Mouse (Mus musculus): ENCODE measurements around the gene Elmo1.

Gene Elmo1

DNA sequence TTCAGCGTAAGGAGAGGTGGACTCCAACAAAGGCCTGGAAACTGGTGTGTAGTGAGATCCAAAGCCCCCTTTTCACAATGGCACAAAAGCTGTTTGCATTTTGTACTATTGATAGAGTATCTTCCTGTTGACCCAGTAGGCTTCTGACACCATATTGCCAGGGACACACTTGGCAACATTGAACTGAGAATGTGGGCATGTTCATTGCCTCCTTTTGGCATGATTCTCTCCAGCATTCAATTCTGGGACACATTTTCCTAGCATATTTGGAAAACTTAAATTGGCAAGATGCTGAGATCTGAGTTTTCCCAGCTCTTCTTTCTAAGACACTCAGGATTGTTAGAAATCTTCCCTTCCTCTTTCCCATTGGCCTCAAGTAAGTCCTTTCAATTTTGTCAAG is 377.0 kb downstream of the Elmo1 start:
- DNase-seq (ENCODE audit: low read depth, low spot score) = no peak

DNA sequence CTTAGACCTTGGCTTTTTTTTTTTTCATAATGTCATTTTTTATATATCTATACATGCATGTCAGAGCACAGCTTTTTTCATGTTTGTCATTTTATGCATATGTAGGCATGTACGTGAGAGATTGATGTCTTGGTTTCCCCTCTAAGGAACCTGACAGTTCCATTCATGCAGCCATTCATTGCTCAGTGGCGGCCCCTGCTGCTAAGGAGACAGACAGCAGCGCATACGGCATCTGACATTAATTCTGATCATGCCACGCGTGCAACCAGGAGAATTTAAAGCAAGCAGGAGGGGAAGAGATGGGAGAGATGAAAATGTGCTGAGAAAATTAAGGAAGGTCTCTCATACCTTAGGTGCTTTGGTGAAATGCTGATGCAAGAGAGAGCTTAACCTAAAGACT is 381.3 kb downstream of the Elmo1 start:
- peak; percentile 44 for DNase-seq (ENCODE audit: low read depth, low spot score)

DNA sequence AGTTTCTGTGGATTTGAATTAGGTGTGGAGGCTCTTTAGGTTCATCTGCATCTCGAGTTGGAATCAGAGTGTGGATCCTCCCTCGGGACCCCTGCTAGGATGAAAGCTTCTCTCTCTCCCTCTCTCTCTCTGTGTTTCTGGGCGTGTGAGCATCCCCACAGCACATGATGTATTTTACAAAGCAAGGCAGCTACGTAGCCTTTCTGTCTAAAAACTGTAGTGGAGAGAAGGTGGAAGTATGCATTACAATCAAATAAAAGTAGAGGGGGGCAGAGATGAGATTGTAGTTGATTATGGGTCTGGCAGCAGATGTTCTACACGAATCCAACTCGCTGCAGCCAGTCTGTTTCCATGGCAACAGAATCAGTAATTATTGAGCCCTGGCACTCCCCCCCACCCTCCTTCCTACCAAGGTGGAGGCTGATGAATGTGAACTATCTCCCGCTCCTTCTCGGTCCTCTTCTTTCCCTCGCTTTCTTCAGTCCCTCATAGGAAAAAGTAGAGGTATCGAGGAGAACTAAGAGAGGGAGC is 382.0 kb downstream of the Elmo1 start:
- no peak for DNase-seq (ENCODE audit: low read depth, low spot score)

DNA sequence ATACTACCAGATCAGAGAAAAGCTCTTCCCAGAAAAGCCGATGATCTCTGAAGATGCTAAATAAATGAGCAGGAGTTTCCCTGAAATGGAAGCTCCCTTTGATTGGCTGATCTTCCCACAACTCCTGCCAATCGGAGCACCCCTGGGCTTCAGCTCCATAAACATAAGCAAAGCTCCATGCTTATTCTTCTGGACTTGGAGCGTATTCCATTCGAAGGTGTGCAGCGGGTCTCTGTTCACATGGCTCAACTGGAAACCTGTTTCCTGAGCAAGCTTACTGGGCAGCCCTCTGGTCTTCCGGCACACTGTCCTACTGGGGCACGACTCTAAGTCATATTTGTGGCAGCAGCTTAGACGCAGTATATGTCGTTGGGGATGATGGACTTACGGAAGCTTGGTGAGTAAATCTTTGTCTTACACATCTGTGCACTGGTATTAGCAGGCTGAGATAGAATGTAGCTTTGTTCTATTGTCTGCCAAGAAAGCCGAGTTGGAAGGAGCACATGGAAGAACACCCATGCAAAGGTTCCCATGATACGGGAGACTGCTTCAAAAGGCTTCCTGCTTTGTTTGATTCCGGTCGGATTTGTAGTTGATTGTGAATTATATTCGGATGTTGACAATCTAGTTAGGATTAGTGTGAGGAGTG is 382.6 kb downstream of the Elmo1 start:
- no peak for DNase-seq (ENCODE audit: low read depth, low spot score)

DNA sequence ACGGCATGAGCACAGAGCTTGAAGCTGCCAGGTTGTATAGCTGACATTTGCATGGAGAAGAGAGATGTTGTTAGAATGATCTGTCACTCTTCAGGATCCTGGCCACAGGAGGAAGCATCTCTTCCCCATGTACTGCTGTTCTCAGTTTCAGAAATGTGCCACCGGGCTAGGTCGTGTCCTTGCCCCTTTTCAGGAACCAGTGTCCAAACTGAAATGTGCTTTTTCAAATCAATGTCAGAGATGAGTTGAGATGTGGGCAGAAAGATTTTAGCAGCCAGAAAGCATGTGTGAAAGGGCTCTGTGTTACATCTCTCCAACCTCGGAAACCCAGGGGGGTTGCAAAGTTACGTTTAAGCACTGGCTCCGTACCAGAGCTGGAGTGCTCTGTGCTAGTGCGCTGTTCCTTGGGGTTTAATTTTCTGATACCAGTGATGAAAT is 383.3 kb downstream of the Elmo1 start:
- no peak for DNase-seq (ENCODE audit: low read depth, low spot score)

DNA sequence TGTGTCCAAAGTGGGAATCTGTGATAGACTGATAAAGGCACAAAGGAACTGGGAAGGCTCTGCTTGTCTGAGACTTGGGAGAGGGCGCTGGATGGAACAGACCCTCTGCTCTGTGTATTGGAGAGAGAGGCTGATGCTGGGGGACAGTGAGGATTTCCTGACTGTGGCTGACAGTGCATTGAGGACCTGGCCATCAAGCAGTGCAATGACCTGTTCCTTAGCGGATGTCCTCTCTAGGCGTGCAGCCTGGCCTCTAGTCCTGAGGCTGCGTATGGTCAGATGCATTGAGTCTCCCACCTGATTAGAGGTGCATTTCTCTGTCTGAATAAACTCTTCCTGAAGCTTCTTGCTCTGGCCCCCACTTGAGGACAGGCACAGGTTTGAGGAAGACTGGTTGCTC is 384.2 kb downstream of the Elmo1 start:
- DNase-seq (ENCODE audit: low read depth, low spot score) = no peak

DNA sequence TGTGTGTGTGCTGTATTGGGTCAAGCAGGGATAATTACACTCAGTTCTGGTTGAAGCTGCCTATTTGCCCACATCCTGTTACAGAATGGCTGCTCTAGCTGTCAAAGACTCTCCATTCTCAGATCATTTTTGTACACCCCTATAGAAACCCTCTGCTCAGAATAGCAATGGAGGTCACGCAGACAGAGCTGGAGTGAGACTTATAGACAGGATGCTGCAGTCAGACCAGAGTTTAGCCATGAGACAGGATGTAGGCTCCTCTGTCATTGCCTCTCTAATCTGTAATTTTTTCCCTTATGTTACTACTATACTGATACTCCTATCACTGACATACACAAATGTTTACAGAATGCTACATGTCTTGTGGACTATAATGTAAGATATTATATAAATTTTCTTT is 391.4 kb downstream of the Elmo1 start:
- DNase-seq (ENCODE audit: low read depth, low spot score) = no peak

DNA sequence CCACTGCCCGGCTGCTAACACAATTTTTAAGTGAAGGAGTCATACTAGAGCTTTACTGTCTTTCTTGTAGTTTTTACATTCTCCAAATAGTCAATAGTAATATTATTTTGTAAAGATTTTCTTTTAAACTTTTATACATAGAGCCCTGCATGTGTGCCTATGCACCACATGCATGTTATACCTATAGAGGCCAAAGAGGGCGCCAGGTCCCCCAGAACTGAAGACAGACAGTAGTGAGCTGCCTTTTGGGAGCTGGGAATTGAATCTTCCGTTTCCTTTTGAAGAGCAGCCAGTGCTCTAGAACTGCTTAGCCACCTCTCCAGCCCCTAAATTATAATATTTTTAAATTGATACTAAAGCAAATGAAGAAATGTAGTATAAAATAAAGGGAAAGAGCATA is 398.7 kb downstream of the Elmo1 start:
- DNase-seq (ENCODE audit: low read depth, low spot score) = peak; percentile 37

DNA sequence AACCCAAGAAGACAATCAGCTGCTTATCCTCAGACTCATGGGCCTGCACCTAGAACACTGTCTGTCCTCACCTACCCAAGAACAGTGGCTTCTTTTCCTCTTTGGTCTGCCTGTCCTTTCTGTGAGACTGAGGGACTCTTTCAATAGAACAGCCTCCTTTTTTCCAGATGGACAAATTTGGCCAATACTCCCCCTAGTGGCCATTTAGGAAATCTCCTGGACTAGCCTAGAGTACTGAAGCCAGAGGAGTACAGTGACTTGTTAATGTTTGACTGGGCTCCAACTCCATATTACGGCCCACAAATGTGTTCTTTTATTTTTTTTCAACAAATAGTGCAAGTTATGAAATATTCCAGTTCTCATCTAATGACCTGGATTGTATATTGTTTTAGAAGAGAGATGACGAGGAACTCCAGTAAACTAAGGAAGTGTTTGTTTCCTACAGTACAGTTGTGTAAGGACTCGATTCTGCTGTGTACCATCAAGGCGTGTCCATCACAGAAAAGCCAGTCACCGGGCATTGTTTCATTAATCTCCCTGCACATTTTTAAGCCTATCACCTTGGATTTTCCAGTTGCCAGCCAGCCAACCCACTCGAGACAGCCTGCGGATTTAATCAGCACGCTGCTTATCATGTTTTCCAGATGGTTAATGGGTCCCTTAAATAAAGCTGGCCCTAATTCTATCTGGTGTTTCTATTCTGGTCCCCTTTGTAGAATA is 399.5 kb downstream of the Elmo1 start:
- DNase-seq (ENCODE audit: low read depth, low spot score) = peak; percentile 54

DNA sequence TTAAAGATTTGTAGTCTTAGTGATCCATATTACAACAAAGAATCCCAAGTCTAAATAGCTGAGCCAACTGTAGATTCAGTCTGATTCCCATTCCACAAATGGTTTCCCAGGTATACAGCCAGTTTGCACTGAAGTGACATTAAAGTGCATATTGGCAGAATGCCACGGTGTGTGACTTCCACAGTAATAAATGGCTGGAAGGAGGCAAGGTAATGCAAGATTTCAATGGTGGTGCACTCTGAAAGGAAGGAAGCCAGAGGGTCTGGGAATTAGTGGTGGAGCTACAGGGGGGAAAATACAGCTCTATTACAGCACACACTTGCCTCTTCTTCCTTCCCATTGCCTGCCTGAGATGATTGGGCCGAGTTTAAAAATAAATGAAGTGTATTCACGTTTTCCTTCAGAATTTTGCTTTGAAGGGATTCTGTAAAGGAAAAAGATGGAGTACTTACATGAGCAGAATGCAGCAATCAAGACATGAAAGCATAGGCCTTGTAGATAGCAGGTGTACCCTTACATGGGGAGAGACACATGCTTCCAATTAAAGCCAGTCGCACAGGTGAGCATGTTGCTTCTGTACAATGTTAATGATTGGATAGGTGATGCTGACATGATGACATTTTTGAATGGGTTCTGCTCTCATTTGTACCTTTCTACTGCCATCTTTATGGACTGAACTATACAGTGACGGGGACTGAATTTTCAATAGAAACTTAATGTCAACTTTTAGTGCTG is 400.6 kb downstream of the Elmo1 start:
- DNase-seq (ENCODE audit: low read depth, low spot score) = no peak

DNA sequence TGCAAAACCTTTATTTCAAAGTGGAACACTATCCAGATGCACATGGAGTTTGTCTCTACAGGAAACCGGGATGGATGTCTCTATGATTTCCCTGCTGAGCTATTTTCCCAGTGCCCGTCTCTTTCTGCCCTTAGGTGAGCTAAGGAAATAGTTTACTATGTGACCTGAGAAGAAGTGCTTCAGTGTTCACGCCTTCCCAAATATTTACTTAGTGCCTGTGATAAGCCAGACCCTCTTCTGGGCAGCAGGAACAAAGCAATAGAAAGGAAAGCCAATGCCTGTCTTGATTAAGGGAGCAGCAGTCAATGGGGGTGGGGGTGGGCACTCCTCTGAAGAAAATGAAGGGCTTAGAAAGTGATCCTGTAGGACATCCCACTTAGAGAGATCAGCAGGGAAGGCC is 401.3 kb downstream of the Elmo1 start:
- no peak for DNase-seq (ENCODE audit: low read depth, low spot score)

DNA sequence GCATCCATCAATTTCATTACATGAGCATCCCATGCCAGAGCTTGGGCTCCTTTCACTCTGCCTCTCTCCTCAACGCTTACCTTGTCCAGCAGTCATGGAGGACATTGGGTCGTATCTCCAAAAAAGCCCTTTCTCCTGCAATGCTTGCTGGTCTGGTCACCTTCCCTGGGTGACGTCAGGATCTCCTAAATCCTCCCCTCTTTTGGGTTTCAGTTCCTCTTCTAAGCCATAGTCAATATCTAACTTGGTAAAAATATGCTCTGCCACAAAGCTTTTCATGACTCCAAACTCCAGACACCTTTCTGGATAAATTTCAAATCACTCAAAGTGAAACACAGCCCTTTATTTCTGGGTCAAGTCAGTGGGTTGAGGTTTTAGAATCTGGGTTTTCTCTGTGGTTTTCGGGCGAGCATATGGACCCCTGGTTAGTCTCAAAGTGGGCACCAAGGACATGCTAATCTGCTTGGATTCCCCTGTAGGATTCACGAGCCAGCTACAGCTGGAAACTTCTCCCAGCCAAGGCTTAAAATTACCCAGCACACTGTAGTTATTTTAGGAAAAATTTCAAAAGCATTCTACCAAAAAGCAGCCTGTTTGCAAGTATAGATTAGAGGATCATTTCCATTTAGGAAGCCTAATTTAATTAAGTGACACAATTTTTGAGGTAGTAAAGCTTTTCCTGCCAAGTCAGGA is 403.8 kb downstream of the Elmo1 start:
- peak; percentile 36 for DNase-seq (ENCODE audit: low read depth, low spot score)

DNA sequence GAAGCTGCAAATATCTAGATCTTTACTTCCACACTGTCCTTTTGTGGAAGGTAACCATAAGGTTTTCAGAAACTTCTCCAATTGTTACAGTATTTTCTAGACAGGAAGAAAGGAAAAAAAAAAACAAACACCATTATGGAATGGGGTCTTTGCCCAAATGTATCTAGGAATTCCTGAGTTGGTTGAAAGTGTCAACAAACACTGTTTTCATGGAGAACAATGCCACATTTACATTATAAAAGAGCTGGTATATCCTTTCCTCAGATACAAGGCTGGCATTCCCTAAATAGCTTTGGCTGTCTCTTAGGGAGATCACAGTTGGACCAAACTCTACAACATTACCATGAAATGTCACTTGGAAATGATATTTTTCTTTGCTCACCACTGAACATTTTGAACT is 411.5 kb downstream of the Elmo1 start:
- DNase-seq (ENCODE audit: low read depth, low spot score) = no peak

DNA sequence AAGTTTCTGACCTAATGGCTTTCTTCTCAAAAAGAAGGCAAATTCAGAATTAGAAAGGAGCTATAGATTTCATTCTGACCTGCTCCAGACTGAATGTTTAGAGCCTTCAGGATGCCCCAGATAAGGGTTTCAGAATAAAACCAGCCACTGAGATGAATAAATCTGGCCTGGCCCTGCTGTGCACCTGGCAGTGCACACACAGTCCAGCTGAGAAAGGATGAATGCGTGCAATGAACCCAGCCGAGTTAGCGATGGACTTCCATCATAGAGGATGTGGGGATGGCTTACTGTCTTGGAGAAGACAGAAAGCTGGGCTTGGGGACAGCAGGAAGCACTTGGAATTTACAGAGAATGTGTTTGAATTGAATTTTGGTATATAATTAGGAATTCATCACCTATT is 413.0 kb downstream of the Elmo1 start:
- no peak for DNase-seq (ENCODE audit: low read depth, low spot score)

DNA sequence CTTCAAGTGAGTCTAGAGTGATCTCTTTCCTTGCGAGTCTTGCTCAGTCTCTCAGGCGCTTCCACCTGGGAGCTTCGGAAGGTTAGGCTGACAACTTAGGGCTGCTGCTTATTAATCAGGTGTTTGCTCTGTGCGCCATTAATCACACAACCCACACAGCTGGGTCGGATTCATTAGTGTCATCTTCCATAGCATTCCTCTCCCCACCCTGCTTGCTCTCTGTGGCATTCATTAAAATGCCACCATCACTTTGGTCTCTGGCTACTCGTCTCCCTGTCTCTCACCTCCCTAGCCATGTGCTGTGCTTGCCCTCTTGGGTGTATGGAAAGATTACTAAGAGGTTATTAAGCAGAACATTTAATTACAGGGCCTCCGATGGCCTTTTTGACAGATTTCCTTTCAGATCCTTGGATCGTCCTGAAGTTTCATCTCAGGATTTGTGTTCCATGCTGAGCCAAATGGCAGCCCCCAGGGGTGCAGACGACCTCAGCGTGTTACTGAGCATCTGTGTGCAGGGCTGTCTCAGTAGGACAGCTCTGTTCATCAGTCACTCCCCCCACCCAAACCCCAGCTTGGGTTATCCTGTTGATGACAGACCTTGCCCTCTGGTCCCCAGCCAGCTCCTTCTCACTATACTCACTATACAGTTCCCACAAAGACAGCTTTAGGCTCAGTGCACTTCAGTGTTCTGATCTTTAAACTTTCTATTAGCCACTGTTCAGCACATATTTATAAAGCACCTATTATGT is 417.2 kb downstream of the Elmo1 start:
- no peak for DNase-seq (ENCODE audit: low read depth, low spot score)

DNA sequence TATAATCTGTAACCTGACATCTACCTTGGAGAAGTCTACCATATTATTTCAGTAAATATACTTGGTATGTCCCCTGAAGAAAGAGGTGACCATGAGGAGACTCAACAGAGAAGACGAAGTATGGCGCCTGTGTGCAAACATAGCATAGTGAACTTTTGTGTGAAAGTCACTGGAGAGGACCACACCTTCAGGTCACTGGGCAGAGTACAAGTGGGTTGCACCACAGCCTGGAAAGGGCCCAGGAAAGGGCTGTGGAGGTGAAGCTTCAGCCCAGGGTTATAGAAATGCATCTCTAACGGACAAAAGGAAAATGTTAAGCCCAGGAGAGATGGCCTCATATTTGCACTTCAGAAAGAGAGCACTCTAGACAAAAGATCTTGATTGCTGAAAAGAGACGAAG is 420.6 kb downstream of the Elmo1 start:
- DNase-seq (ENCODE audit: low read depth, low spot score) = no peak

DNA sequence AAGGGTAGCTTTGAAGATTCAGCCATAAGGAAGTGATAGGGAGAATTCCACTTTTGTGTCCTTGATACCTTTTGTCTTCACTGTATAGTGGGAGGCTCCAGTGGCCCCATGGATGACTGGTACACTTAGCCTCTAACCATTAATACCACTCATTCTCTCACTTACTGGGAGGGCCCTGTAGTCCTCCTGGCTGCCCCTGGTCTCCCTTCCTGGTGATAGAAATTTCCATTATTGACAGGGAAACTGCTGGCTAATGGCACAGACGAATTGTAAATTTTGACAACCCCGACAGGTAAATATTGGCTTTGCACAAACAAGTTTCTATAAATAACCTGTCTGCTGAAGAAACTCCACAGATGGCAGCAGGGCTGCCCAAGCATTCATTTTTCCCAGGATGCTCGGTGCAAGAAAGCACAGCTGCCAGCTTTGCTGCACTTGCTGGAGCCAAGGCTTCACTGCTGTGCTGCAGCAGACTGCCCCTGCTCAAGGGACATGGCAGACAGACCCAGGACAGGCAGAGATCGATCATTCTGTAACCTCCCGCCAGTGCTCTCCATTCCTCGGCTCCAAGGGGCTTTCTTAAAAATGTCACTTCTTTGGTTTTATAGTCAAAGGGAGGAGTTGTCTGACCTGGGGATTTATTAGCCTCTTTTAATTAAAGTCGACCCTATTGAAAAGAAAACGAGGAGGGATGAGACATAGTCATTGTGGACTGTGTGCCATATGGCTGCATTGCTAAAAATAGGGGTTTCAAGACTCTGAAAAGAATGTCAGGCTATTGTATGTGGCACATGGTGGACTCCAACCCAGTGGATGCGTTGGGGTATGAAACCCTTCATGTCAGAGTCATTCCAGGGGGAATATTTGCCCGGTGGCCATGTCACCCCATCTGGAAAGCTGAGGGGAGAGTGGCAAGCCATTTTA is 422.2 kb downstream of the Elmo1 start:
- DNase-seq (ENCODE audit: low read depth, low spot score) = no peak

DNA sequence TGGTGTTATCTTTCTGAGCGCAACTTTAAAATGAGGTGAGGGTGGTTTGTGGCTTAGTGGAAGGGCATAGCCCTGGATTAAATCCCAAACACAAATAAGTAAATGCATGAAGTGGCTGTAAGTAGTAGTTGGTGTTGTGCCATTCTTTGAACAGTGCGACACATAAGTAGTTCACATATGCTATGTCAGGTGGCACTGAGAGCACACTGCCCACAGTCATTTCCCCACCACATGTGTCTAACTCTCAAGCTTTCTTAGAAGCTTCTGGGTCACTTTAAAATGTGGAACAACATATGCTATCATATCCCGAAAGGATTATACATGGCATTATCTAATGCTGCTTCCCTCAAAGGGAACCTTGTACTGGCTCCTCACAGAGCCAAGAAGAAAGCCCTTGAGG is 424.3 kb downstream of the Elmo1 start:
- no peak for DNase-seq (ENCODE audit: low read depth, low spot score)

DNA sequence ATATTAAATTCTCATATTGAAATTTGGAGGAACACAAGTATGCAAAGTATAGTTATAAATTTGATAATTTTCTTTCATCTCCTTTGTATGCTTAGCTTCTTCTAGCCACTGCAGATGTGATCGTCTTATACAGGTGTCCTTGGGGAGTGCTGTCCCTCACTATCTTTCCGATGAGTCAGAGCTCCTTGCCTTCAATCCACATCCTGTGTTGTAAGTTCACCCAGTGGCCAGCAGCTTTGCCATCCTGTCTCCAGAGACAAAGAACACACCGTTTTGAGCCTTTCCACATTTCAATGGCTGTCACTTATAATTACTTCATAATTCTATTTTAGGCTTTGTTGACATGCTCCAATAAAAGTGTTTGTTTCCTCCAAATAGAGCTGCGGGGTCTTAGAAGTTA is 425.7 kb downstream of the Elmo1 start:
- DNase-seq (ENCODE audit: low read depth, low spot score) = no peak

DNA sequence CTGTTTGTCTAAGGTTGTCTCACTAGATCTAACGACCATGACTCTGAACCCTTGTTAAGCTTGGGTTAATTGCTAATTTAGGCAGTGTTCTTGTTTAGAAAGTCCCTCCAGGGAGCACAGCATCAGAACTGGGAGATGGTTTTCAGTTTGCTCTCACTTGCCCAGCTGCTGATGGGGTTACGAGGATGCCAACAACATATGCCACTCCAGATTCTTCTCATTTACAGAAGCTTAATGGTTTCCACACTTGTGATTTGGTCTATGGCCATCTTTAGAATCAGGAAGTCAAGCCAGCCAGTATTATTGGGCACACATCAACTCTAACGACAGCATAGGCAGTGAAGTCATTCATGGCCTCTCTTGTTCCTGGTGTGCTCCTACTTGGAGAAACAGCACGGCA is 427.3 kb downstream of the Elmo1 start:
- DNase-seq (ENCODE audit: low read depth, low spot score) = no peak

Data from A20 (cell line).